Mouse (Mus musculus): ENCODE results near the gene Mmp14.

DNA sequence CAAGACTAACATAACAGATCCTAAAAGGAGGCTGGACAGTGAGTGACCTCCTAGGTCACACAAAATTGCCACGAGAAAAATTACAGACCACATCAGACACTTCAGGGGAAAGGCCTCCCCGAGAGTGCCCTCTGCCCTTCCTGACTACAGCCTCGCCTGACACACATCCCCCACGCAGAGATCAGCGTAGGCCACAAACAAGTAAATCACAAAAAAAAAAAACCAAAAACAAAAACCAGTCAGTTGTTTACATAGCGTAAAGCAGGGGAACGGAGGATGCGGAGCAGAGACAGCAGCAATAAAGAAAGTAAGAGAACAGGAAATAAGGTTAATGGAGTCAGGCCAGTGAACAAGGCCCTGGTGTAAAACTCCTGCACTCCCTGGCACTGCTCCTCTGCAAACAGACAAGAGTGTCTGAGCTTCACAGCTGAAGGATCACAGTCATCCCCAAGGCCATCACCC, 32.5 kb upstream of the Mmp14 start:
- TF ChIP-seq CTCF (conservative IDR thresholded peaks at IDR 0.05; ENCODE audit: low read length): no peak
- TF ChIP-seq NANOG (IDR thresholded peaks at IDR 0.05; ENCODE audit: borderline replicate concordance, low read length): no peak
- TF ChIP-seq POU5F1 (IDR thresholded peaks at IDR 0.05; ENCODE audit: borderline replicate concordance, low read length): no peak

Measured in E14TG2a.4 (cell line).